Mouse (Mus musculus) embryonic facial prominence, embryonic 11.5 days (tissue): ENCODE measurements at regions not wholly inside any gene's neighbourhood (a gene's known extent, or its start where the extent isn't known, plus 50 kb on each side); places are given as distances from the start of the nearest gene placed in this dataset.
A peak's percentile ranks its signal among the peaks of the same experiment; 100 is the strongest.

ENCODE experiments used
- ATAC-seq: fragments of 200-750 bp; cut with Nextera tagmentation; replicated peaks from 2 replicates; pipeline ENCODE4 v1.8.0; 2017; ENCODE audit warnings: low read depth; ENCODE audit not compliant: insufficient number of reproducible peaks, low FRiP score, low TSS enrichment
- DNase-seq: peaks from one replicate; pipeline ENCODE4 v3.0.0-alpha.2; 2015; ENCODE audit warnings: low spot score
- H3K27ac ChIP-seq: fragments of 300-500 bp; sonication (generic); replicated peaks from 2 replicates; pipeline ENCODE4 v1.5.1; 2014; ENCODE audit warnings: mild to moderate bottlenecking, low read depth, low read length, control low read depth
- H3K27me3 ChIP-seq: fragments of 300-500 bp; sonication (generic); 2 replicates; pipeline ENCODE4 v1.6.1; 2014; ENCODE audit warnings: mild to moderate bottlenecking, low read length, moderate library complexity, mixed read lengths; ENCODE audit not compliant: control insufficient read depth, insufficient read depth
- H3K36me3 ChIP-seq: fragments of 300-500 bp; sonication (generic); replicated peaks from 2 replicates; pipeline ENCODE4 v1.6.1; 2014; ENCODE audit warnings: low read depth, mild to moderate bottlenecking, low read length, moderate library complexity, mixed read lengths; ENCODE audit not compliant: control insufficient read depth, insufficient read depth
- H3K4me1 ChIP-seq: fragments of 300-500 bp; sonication (generic); 2 replicates; pipeline ENCODE4 v1.6.1; 2014; ENCODE audit warnings: low read length, mixed read lengths; ENCODE audit not compliant: control insufficient read depth, insufficient read depth
- H3K4me2 ChIP-seq: fragments of 300-500 bp; sonication (generic); 2 replicates; pipeline ENCODE4 v1.6.1; 2014; ENCODE audit warnings: low read depth, mild to moderate bottlenecking, control low read depth, low read length, moderate library complexity
- H3K4me3 ChIP-seq: fragments of 300-500 bp; sonication (generic); 2 replicates; pipeline ENCODE4 v1.5.1; 2014; ENCODE audit warnings: low read depth, low read length, control low read depth
- H3K9ac ChIP-seq: fragments of 300-500 bp; sonication (generic); replicated peaks from 2 replicates; pipeline ENCODE4 v1.6.1; 2014; ENCODE audit warnings: mild to moderate bottlenecking, control low read depth, low read length
- H3K9me3 ChIP-seq: fragments of 300-500 bp; sonication (generic); replicated peaks from 2 replicates; pipeline ENCODE4 v1.6.1; 2016; ENCODE audit warnings: mild to moderate bottlenecking, low read length, inconsistent platforms, mixed read lengths; ENCODE audit not compliant: control insufficient read depth
- WGBS: fragments of 180-500 bp; shearing (Covaris S2); extraction: QIAGEN DNeasy Blood & Tissue Kit; methylation state at CpG from one replicate; pipeline ENCODE4 v1.1.7; 2014; 5-methylcytosine and 5-hydroxymethylcytosine counted together

- no peak overlapping the region for H3K4me3 ChIP-seq
- ATAC-seq (no peak), DNase-seq (no peak)
- no peak overlapping the region for H3K9ac ChIP-seq
- no peak overlapping the region for H3K4me2 ChIP-seq
- H3K4me1 ChIP-seq = no peaks in the 10 kb centered on the region
- no peaks in the 10 kb centered on the region for H3K27me3 ChIP-seq
- H3K27ac ChIP-seq = no peak overlapping the region
- H3K36me3 ChIP-seq = no peaks in the 10 kb centered on the region
- H3K9me3 ChIP-seq = no peaks in the 10 kb centered on the region
- WGBS = 87% methylated on average over 4 of the region's 4 CpGs
Observed at GRCm38 (mm10) chr3:43339101-43339500, 1596.7 kb downstream of the D3Ertd751e start.

DNA sequence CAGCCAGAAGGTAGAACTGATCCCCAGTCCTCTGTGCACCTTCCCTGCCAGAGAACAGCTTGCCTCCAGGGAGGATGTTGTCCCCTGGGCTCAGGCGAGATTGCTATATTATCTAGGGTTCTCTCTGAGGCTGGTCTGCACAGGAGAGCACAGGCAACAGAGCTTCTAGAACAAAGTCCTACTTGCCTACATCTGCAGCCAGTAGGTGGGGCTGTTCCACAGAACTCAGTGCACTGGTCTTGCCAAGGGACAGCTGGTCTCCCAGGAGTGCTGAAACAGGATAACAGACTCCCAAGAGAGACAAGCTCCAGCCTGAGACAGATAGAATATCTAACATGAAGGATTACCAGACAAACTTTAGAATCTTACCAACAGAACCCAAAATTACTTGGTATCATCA lies 1600.5 kb downstream of the D3Ertd751e start:
- Histone ChIP-seq H3K27me3 (no peaks in the 10 kb centered on the region), H3K4me2 (no peak overlapping the region), H3K4me3 (no peak overlapping the region), H3K27ac (no peak overlapping the region), H3K4me1 (no peaks in the 10 kb centered on the region), H3K36me3 (no peaks in the 10 kb centered on the region), H3K9ac (no peak overlapping the region), H3K9me3 (no peaks in the 10 kb centered on the region)
- no peak for ATAC-seq
- DNase-seq = no peak
- 85% methylated on average over 1 of the region's 1 CpGs for WGBS

- Histone ChIP-seq H3K36me3 (no peaks in the 10 kb centered on the region), H3K9me3 (no peaks in the 10 kb centered on the region), H3K9ac (no peak overlapping the region), H3K4me3 (no peak overlapping the region), H3K4me1 (no peaks in the 10 kb centered on the region), H3K4me2 (no peak overlapping the region), H3K27ac (no peak overlapping the region), H3K27me3 (no peaks in the 10 kb centered on the region)
- ATAC-seq (no peak), DNase-seq (peak; percentile 8)
Observed at GRCm38 (mm10) chr3:43352829-43353228, 1610.4 kb downstream of the D3Ertd751e start.

DNA sequence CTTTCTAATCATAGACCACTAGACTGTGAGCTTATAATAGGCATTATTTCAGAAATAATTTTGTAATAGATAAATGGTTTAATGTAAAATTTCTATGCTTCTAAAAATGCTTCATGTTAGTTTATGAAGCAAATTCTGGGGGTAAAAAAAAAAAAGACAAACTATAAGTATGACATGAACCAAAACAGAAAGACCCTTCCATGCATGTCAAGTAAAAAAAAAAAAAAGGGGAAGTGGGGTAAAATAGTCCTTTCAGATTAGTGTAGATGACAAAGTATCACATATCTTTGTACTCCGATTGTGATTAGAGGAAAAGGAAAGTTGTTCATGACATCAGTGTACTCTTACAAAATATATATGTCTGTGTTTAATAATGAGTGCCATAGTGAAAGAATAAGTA lies 1616.1 kb downstream of the D3Ertd751e start:
- 81% methylated on average over 1 of the region's 1 CpGs for WGBS
- no peaks in the 10 kb centered on the region for H3K27me3 ChIP-seq
- DNase-seq (no peak), ATAC-seq (no peak)
- no peak overlapping the region for H3K9ac ChIP-seq
- no peaks in the 10 kb centered on the region for H3K4me1 ChIP-seq
- H3K4me3 ChIP-seq = no peak overlapping the region
- H3K27ac ChIP-seq = no peak overlapping the region
- no peak overlapping the region for H3K4me2 ChIP-seq
- H3K9me3 ChIP-seq = no peaks in the 10 kb centered on the region
- H3K36me3 ChIP-seq = no peaks in the 10 kb centered on the region

DNA sequence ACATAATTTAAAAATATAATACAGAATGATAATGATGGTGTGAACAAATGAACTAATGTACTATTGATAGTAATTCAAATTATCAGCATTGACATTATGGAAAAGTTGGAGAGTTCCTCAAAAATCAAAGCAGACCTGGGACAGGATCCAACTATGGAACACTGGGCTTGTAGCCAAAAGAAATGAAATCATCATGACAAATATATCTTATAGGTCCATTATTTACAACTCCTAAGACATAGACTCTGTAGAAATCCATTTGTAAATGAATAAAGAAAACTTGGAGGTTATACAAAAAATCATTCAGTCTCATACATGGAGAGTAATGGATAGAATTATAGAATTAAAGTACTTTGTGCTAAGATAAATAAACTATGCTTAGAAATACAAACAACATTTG lies 1657.5 kb downstream of the D3Ertd751e start:
- no peak overlapping the region for H3K4me2 ChIP-seq
- no peak overlapping the region for H3K4me3 ChIP-seq
- no peak for ATAC-seq
- no peaks in the 10 kb centered on the region for H3K27me3 ChIP-seq
- no peaks in the 10 kb centered on the region for H3K9me3 ChIP-seq
- DNase-seq = no peak
- no peaks in the 10 kb centered on the region for H3K36me3 ChIP-seq
- no peak overlapping the region for H3K9ac ChIP-seq
- no peak overlapping the region for H3K27ac ChIP-seq
- no peaks in the 10 kb centered on the region for H3K4me1 ChIP-seq

DNA sequence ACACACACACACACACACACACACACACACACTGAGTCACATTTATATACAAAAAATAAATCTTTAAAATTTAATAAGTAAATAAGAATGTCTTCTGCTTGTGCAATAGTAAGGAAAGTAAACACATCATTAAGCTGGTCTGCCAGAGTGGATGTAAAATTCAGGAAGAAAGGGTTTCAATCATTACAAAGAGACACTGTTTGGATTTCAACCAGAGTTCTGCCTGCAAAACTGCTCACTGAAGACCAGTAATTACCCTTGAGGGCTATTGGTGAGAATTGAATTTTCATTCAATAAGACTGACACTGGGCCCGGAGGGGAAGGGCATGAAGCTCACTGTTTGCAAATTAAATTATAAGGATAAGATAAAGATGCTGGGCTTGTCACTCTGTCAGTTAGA lies 1682.5 kb downstream of the D3Ertd751e start:
- 59% methylated on average over 1 of the region's 1 CpGs for WGBS
- ATAC-seq = no peak
- H3K9ac ChIP-seq = no peak overlapping the region
- H3K36me3 ChIP-seq = no peaks in the 10 kb centered on the region
- H3K4me2 ChIP-seq = no peak overlapping the region
- H3K4me1 ChIP-seq = no peaks in the 10 kb centered on the region
- H3K27me3 ChIP-seq = no peaks in the 10 kb centered on the region
- no peaks in the 10 kb centered on the region for H3K9me3 ChIP-seq
- no peak overlapping the region for H3K27ac ChIP-seq
- H3K4me3 ChIP-seq = no peak overlapping the region
- no peak for DNase-seq

GRCm38 (mm10) chr3:43426672-43427071 lies 1684.3 kb downstream of the D3Ertd751e start:
- no peak for DNase-seq
- Histone ChIP-seq H3K27me3 (no peaks in the 10 kb centered on the region), H3K9me3 (no peaks in the 10 kb centered on the region)

GRCm38 (mm10) chr3:43461541-43462109 lies 1719.2 kb downstream of the D3Ertd751e start:
- H3K4me3 ChIP-seq = no peak overlapping the region
- H3K9ac ChIP-seq = no peak overlapping the region
- no peak overlapping the region for H3K4me2 ChIP-seq
- no peaks in the 10 kb centered on the region for H3K9me3 ChIP-seq
- H3K27me3 ChIP-seq = no peaks in the 10 kb centered on the region
- ATAC-seq (no peak), DNase-seq (no peak)
- H3K4me1 ChIP-seq = no peaks in the 10 kb centered on the region
- H3K27ac ChIP-seq = no peak overlapping the region
- no peaks in the 10 kb centered on the region for H3K36me3 ChIP-seq
- 79% methylated on average over 3 of the region's 3 CpGs for WGBS

More at GRCm38 (mm10) chr3:43426672-43427071, 1684.3 kb downstream of the D3Ertd751e start:
- Histone ChIP-seq H3K36me3 (no peaks in the 10 kb centered on the region), H3K27ac (no peak overlapping the region), H3K4me3 (no peak overlapping the region), H3K9ac (no peak overlapping the region), H3K4me2 (no peak overlapping the region), H3K4me1 (no peaks in the 10 kb centered on the region)
- ATAC-seq = no peak
